Mouse (Mus musculus) hematopoietic stem cell, adult 5-6 weeks (primary cell): Measurements from ENCODE around the gene Pcdh17. TPM values are rescaled to one million over a fixed set of nuclear protein-coding genes. Genes with fewer than 3 reads are reported as not detected.
A peak's percentile ranks its signal among the peaks of the same experiment; 100 is the strongest.

ENCODE experiments used
- ATAC-seq, 2 experiments: fragments of 125-278 bp in 1 of 2; replicated peaks in 1 of 2; 2 replicates each; pipeline ENCODE4 v1.8.0; 2016 to 2017; ENCODE audit warnings: inconsistent platforms in 2 of 2, mild to moderate bottlenecking in 2 of 2, moderate number of reproducible peaks in 2 of 2, low read depth in 1 of 2, moderate TSS enrichment in 1 of 2; ENCODE audit not compliant: low FRiP score in 2 of 2, poor library complexity in 2 of 2, severe bottlenecking in 2 of 2, insufficient read depth in 1 of 2, low TSS enrichment in 1 of 2
- total RNA-seq: library from RNA; stranded (forward); fragments of 172-1452, 232-1000 nt; gene quantifications from 2 replicates; pipeline ENCODE4 v1.2.3, GENCODE M21; 2017

Pcdh17 gene
- total RNA-seq, 1 experiment from 2014 or later = 0.15 TPM

DNA sequence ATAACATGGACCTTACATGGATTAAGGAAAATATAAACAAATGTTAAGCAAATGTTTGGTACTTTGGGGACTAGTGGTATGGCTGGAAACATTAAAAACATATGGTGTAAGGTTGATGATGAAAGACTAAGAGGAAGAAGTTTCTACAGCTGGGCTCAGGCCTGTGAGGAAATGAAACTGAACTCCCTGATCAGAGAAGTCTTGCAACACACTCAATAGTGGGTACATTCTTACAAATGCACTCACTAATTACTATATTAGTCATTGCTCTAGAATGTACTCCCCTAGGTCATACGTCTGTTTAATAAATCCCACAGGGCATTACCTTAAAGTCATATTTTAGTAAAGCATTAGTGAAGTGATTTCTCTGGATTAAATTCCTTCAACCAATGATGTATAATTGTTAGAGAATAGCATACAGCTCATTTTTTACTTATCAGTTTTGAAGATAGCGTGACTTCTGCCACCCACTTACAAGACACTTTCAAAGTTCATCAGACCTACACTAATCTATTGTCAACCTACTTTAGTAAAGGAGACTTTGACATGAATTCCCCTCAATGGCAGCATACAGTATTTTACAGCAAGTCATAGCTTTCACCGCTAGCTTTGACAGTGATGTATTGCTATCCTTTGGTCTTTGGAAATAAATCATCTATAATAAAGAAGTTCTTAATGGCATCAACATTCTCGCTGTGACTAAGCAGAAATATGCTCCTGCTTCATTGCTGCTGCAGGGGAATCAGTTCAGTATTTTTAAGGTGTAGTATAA, 10.9 kb downstream of the Pcdh17 start:
- peak; percentile 67 to 75; a peak in 3 of 4 replicates for ATAC-seq

DNA sequence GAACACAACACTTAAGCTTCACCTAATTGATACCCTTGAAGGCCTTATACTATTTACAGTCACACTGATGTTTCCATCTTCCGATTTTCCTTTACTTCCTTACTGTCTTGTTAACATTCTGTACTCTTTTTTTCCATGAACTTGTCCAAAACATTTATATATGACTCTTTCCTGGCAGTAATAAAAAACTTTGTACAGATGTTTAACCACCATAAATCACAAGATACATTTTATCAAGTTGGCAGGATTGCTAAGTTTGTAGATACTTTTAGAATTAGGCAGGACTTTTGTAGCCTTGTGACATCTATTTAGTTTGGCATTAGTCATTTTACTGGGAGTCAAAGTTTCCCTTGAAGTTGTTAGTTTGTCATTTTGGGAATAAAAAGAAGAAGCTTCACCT, 32.1 kb downstream of the Pcdh17 start:
- no peak for ATAC-seq

DNA sequence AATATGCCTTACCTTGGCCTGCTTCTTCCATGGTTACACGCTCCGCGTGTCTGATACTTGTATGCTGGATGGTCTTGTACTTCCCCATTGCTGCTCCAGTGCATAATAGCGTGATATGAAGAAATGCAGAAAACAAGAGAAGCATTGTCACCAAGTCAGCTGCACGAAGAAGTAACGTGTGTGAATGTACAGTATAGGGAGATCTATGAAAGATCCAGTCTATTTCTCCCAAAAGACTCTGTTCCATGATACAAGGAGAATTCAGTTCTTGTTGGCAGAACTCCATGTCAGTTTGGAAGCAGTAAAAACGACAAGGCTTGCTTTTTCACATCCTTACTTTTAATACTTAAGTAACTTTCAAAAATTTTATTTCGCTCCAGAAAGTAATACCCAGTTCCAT, 33.0 kb downstream of the Pcdh17 start:
- ATAC-seq = no peak

DNA sequence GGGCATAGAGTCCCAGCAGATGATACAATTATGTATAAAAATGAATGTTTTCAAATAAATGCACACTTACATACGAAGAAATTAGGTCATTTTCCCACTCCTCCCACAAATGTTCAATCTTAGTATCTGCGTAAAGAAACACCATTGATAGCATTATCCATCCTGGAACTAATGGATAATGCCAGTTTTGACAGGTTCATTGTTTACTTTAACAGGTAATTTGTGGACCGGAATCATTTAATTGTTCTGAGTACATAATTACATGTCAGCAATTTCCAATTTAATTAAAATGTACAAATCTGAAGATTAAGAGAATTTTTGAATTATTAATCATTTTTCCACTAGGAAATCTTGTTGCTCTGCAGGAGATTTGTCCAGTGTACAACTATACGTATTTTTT, 33.5 kb downstream of the Pcdh17 start:
- no peak for ATAC-seq

DNA sequence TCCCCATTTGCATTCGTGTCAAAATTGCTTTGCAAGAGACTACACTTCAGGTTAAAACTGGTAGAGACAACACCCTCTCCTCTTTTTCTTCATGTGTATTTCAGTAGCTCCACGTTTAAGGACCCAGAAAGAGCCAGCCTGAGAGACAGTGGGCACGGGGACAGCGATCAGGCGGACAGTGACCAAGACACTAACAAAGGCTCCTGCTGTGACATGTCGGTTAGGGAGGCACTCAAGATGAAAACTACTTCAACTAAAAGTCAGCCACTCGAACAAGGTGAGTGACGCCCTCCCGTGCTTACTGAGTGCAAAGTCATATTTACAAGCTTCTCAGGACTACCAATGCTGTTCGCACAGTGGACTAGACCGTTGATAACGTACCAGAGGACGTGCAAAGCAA, 34.0 kb downstream of the Pcdh17 start:
- ATAC-seq = no peak

DNA sequence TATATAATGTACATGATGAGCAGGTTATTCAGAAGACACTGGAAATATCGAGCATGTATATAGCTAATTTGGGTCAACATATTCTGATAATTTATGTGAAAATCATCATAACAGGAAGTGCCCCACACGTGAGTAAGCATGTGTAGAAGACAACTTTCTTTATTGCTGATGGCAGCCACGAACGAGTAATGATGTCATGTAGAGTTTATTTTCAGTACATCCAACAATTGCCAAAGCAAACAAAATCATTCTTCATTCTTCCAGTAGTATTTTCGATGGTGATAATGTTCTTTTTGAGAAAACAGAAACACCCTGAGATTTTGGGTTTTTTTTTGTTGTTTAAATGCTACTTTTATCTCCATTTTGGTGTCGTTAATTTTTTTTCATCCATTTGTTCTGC, 37.2 kb downstream of the Pcdh17 start:
- no peak for ATAC-seq

DNA sequence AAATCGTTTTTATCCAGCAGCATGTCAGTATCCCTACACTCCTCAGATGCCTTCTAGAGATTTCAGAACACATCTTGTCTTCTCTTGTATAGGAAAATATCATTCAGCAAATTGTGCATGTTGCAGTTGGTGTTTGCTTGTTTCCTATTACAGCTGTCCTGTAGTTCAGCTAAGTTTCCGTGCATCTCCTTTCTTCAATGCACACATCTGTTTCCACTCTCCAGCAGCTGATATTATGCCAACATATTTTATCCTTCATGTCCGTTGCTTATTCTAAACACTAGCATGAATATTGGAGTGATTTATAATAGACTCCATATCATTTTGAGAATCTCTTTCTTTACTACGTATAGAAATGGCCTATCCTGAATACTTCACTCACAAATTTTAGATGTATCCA, 41.0 kb downstream of the Pcdh17 start:
- ATAC-seq = no peak

DNA sequence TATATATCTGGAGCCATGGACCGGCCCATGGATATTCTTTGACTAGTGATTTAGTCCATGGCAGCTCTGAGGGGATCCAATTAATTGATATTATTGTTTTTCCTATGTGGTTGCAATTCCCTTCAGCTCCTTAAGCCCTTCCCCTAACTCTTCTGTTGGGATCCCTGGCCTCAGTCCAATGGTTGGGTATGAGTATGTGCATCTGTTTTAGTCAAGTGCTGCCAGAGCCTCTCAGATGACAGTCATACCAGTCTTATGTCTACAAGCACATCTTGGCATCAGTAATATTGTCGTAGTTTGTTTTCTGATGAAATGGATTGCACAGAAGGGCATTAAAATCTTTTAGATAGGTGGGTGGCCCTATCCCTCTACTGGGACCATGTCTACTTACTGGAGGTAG, 67.6 kb downstream of the Pcdh17 start:
- no peak for ATAC-seq

DNA sequence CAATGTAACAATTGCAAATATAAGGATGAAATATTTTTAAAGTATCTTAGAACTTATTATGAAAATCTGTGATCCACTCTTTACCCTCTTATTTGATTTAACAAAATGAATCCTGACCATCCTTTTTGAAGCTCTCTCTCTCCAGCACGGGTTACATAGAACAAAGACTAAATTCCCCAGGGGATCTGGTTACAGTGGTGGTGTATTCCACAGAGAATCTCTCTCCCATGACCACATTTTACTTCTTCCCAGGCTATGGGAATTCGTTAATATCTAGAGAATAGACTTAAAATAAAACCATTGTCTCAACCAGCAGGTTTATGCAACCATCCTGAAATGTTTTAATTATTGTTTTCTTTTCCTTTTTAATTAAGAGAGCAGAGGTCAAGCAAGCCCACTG, 89.0 kb downstream of the Pcdh17 start:
- ATAC-seq = no peak

DNA sequence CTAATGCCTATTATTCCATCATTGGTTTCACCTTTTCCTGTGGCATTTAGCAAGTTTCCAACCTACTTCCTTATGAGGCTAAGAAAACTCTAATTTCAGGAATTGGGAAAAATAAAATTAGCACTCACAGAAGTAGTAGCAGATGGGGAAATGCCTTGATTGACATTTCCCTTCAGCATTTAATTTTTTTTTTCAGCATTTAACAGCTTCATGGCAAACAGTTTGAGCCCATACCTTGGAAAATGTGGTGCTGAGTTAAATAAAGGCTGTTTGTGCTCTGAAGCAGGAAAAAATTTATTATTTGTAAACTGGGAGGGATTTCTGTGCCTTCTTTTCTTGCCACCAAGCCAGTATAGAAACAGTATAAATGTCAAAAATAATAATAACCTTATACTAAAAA, 91.9 kb downstream of the Pcdh17 start:
- ATAC-seq = no peak

DNA sequence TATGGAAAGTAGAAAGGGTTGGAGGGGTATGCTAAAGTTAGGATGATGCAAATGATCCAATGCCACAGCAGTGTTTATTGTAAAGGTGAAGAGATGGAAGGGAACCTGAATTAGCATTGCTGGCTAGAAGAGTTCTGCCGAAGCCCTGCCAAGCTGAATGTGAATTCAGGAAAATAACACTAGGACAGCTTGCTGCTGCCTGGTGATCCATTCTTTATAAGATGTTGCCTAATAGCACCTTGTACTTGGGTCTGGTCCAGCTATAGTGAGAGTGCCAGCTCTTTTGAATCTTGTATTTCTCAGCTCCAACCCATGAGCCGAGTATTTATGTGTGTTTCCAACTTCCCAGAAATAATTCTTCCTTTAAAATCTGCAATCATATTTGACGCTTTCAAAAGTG, 98.5 kb downstream of the Pcdh17 start:
- no peak for ATAC-seq

DNA sequence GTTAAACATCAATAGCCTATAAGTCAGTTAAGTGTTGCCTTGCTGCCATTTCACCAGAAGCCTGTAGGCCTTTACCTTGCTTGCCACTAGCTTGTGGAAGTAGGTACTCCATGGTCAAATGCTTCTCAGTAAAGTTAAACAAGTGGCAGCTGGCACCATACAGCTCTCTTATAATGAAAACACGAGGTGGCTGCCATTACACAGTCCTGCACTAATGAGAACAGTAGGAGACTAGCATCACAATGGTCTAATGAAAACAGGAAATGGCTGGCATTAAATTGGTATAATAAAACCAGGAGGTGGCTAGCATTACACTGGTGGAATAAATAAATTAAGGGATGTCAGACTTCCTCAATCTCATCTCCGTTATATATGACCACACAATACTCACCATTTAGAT, 102.6 kb downstream of the Pcdh17 start:
- ATAC-seq = no peak

DNA sequence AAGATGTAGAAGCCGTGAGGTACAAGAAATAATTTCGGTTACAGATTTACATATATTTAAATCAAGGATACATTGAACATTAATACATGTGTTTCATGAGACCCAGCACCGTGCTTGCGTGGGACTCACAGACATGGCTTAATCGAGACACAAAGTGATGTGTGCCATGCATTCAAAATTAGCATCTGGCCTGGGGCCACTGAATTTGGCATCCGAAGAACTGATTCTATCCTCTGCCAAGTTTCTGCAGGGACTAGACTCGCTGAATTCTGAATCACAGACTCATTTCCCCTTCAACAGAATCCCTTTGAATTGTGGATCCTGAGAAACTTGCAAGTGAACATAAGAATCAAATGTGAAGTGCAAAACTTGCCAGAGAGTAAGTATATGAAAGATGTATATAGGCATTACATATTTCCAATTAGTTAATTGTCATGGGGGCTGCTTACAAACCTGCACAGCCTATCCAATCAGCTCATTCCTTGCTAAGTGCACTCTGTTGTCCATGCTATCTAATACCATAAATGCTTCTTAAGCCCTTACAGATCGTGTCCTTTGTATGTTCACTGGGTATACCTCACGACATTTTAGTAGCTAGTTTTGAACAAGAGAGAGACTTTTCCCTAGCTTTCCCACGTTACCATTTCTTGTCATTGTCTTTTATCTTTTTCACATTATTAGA, 104.3 kb downstream of the Pcdh17 start:
- ATAC-seq = no peak

DNA sequence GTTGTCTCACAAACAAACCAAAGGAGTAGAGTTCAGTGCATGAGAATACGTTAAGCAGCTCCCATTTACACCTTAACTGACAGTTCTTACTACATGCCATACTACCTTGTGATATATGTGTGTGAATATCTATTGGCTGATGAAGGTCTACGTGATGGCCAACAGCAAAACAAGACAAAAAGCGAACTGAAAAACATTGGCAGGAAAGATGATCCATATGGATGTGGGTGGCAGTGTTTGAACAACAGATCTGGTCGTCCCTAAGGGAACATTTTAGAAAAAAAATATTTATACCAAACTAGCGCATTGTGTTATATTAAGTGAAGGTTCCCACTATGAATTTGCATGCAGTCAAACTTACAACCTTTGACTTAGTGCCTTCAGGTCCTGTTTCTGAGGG, 108.2 kb downstream of the Pcdh17 start:
- ATAC-seq = no peak

DNA sequence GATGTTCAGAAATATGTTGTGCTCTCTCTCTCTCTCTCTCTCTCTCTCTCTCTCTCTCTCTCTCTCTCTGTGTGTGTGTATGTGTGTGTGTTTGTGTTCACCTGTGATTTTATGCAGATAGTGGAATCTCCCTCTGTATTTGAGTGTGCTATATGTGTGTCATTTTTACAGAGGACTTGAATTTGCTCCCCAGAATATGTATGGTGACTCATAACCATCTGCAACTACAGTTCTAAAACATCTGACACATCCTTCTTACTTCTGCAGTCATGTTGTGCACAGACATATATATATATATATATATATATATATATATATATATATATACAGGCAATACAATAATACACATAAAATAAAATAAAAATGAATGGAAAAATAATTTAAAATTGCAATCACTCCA, 127.7 kb downstream of the Pcdh17 start:
- no peak for ATAC-seq
